Mouse (Mus musculus) c-Kit-positive CD71-negative TER-119-negative erythroid progenitor cells, embryonic 14.5 days (primary cell): ENCODE results near the gene E030018B13Rik.

Source experiments
- DNase-seq: peaks from one replicate; pipeline ENCODE4 v3.0.0-alpha.2; 2013; ENCODE audit warnings: low read depth

E030018B13Rik gene

GRCm38 (mm10) chr7:63938066-63938913 is 21.6 kb downstream of the E030018B13Rik start:
- no peak for DNase-seq

GRCm38 (mm10) chr7:63938914-63939396 is 22.3 kb downstream of the E030018B13Rik start, which contains the start of gene Klf13:
TSS of gene Klf13 (minus strand) at chr7:63938915.
- peak; percentile 96 for DNase-seq

GRCm38 (mm10) chr7:63939397-63939951 is 22.8 kb downstream of the E030018B13Rik start:
- DNase-seq = peak; percentile 70

- DNase-seq = no peak
Observed at GRCm38 (mm10) chr7:63940321-63940720, 23.7 kb downstream of the E030018B13Rik start.

- no peak for DNase-seq
Observed at GRCm38 (mm10) chr7:63941050-63941449, 24.4 kb downstream of the E030018B13Rik start.

- no peak for DNase-seq
Observed at GRCm38 (mm10) chr7:63941501-63941900, 24.8 kb downstream of the E030018B13Rik start.

- DNase-seq = no peak
Observed at GRCm38 (mm10) chr7:63943946-63944345, 27.3 kb downstream of the E030018B13Rik start.

GRCm38 (mm10) chr7:63947514-63948487 is 31.1 kb downstream of the E030018B13Rik start:
- no peak for DNase-seq

- DNase-seq = no peak
Observed at GRCm38 (mm10) chr7:63949176-63949575, 32.5 kb downstream of the E030018B13Rik start.

GRCm38 (mm10) chr7:63950931-63951607 is 34.4 kb downstream of the E030018B13Rik start:
- no peak for DNase-seq

GRCm38 (mm10) chr7:63952077-63952898 is 35.6 kb downstream of the E030018B13Rik start:
- DNase-seq = no peak

GRCm38 (mm10) chr7:63955440-63955839 is 38.8 kb downstream of the E030018B13Rik start:
- DNase-seq = no peak

- no peak for DNase-seq
Observed at GRCm38 (mm10) chr7:63956138-63956823, 39.6 kb downstream of the E030018B13Rik start.

- no peak for DNase-seq
Observed at GRCm38 (mm10) chr7:63956981-63957713, 40.5 kb downstream of the E030018B13Rik start.

- no peak for DNase-seq
Observed at GRCm38 (mm10) chr7:63957872-63958640, 41.4 kb downstream of the E030018B13Rik start.

- no peak for DNase-seq
Observed at GRCm38 (mm10) chr7:63963632-63964031, 47.0 kb downstream of the E030018B13Rik start.

- DNase-seq = no peak
Observed at GRCm38 (mm10) chr7:63964121-63964520, 47.5 kb downstream of the E030018B13Rik start.

- no peak for DNase-seq
Observed at GRCm38 (mm10) chr7:63965135-63965534, 48.5 kb downstream of the E030018B13Rik start.
